Mouse (Mus musculus): ENCODE measurements around the gene Srcin1.

Srcin1 gene

GRCm38 (mm10) chr11:97548757-97549156, 27.2 kb downstream of the Srcin1 start:
- no peak for DNase-seq

GRCm38 (mm10) chr11:97547957-97548706, 27.9 kb downstream of the Srcin1 start:
- no peak for DNase-seq

GRCm38 (mm10) chr11:97546804-97547411, 29.1 kb downstream of the Srcin1 start:
- DNase-seq: peak; percentile 61

- DNase-seq: no peak
Measured at GRCm38 (mm10) chr11:97545808-97546560, 30.0 kb downstream of the Srcin1 start.

- DNase-seq: no peak
Measured at GRCm38 (mm10) chr11:97543883-97544282, 32.1 kb downstream of the Srcin1 start.

GRCm38 (mm10) chr11:97543181-97543733, 32.7 kb downstream of the Srcin1 start:
- peak; percentile 68 for DNase-seq

- DNase-seq: no peak
Measured at GRCm38 (mm10) chr11:97542171-97543150, 33.5 kb downstream of the Srcin1 start.

- peak; percentile 65 for DNase-seq
Measured at GRCm38 (mm10) chr11:97540604-97541003, 35.4 kb downstream of the Srcin1 start.

- DNase-seq: no peak
Measured at GRCm38 (mm10) chr11:97540136-97540535, 35.9 kb downstream of the Srcin1 start.

- no peak for DNase-seq
Measured at GRCm38 (mm10) chr11:97539622-97540021, 36.4 kb downstream of the Srcin1 start.

- no peak for DNase-seq
Measured at GRCm38 (mm10) chr11:97537580-97538089, 38.4 kb downstream of the Srcin1 start.

GRCm38 (mm10) chr11:97536835-97537579, 39.0 kb downstream of the Srcin1 start:
- DNase-seq: peak; percentile 45

- no peak for DNase-seq
Measured at GRCm38 (mm10) chr11:97536083-97536747, 39.8 kb downstream of the Srcin1 start.

- no peak for DNase-seq
Measured at GRCm38 (mm10) chr11:97535660-97536059, 40.3 kb downstream of the Srcin1 start.

- DNase-seq: no peak
Measured at GRCm38 (mm10) chr11:97535308-97535630, 40.7 kb downstream of the Srcin1 start.

- no peak for DNase-seq
Measured at GRCm38 (mm10) chr11:97534442-97535307, 41.3 kb downstream of the Srcin1 start.

GRCm38 (mm10) chr11:97533653-97534052, 42.3 kb downstream of the Srcin1 start:
- no peak for DNase-seq

GRCm38 (mm10) chr11:97532950-97533582, 42.9 kb downstream of the Srcin1 start:
- no peak for DNase-seq

- no peak for DNase-seq
Measured at GRCm38 (mm10) chr11:97532354-97532753, 43.6 kb downstream of the Srcin1 start.

Measured in right cerebral cortex, postnatal 4 days (tissue).